Mouse (Mus musculus) thymus, adult 2 months (tissue): ENCODE measurements around the gene Shisal2a.

ENCODE experiments used
- CTCF ChIP-seq: fragments of 200-500 bp; IDR thresholded peaks from 2 replicates; pipeline ENCODE4 v1.5.1; 2012; ENCODE audit warnings: mild to moderate bottlenecking, control low read depth, low read length, moderate library complexity, borderline replicate concordance; ENCODE audit not compliant: control insufficient read depth, poor library complexity, insufficient read depth; ENCODE audit errors: extremely low read depth
- POLR2A ChIP-seq: fragments of 200-500 bp; IDR thresholded peaks from 2 replicates; pipeline ENCODE4 v1.6.1; 2012; ENCODE audit warnings: mild to moderate bottlenecking, low read length, control low read depth, moderate library complexity; ENCODE audit not compliant: control insufficient read depth, poor library complexity, insufficient read depth; ENCODE audit errors: extremely low read depth

- TF ChIP-seq POLR2A (no peak), CTCF (no peak)
These were observed 47.7 kb downstream of the Shisal2a start for GRCm38 (mm10) chr4:108335413-108335812.
